Mouse (Mus musculus) spleen, adult 2 months (tissue): ENCODE data around the gene Gm6614.

Source experiments
- CTCF ChIP-seq: fragments of 200-500 bp; IDR thresholded peaks from 2 replicates; pipeline ENCODE4 v1.5.1; 2011; ENCODE audit warnings: mild to moderate bottlenecking, inconsistent platforms; ENCODE audit not compliant: insufficient read depth, insufficient read length, insufficient replicate concordance; ENCODE audit errors: extremely low read depth
- POLR2A ChIP-seq: fragments of 200-500 bp; IDR thresholded peaks from 2 replicates; pipeline ENCODE4 v1.6.1; 2011; ENCODE audit warnings: low read depth, low read length, inconsistent platforms

GRCm38 (mm10) chr6:141940451-141940850, 70.8 kb downstream of the Gm6614 start:
- no peak for TF ChIP-seq CTCF
- no peak for TF ChIP-seq POLR2A
